In genomic region chr6:134413706-134414531, GRCm38 (mm10) we compare ENCODE assay signal across 8 mouse cellular contexts. TPM values are rescaled to one million over a fixed set of nuclear protein-coding genes. Genes with fewer than 3 reads are reported as not detected.
DNase-seq lines count a peak whose midpoint lies in the region; ATAC-seq lines count a peak whose summit lies in the region.

No protein-coding gene starts in this region.

- ATAC-seq in embryonic facial prominence, embryonic 11.5 days (replicated peaks; ENCODE audit: insufficient number of reproducible peaks, low FRiP score, low TSS enrichment, low read depth), result no peak
- ATAC-seq in liver, embryonic 12.5 days, result no peak
- peak; percentile 79 for ATAC-seq in stomach, embryonic 14.5 days (ENCODE audit: insufficient number of reproducible peaks, insufficient read depth, low FRiP score, low read depth)
- no peak for ATAC-seq in forebrain, embryonic 13.5 days
- ATAC-seq in midbrain, embryonic 13.5 days, result no peak

- H3K27me3 ChIP-seq in embryonic facial prominence, embryonic 11.5 days (ENCODE audit: control insufficient read depth, insufficient read depth, low read length), result no peaks in the 10 kb centered on the region
- no peaks in the 10 kb centered on the region for H3K27me3 ChIP-seq in embryonic facial prominence, embryonic 10.5 days (replicated peaks; ENCODE audit: low read depth, poor library complexity, severe bottlenecking)
- no peaks in the 10 kb centered on the region; the same call in 1 of the 2 replicates for H3K27me3 ChIP-seq in liver, embryonic 12.5 days (replicated peaks)
- no peaks in the 10 kb centered on the region for H3K27me3 ChIP-seq in stomach, embryonic 14.5 days (ENCODE audit: control insufficient read depth, insufficient read depth, low read length)
- no peaks in the 10 kb centered on the region for H3K27me3 ChIP-seq in forebrain, embryonic 13.5 days
- no peaks in the 10 kb centered on the region for H3K27me3 ChIP-seq in midbrain, embryonic 13.5 days

- H3K9ac ChIP-seq in embryonic facial prominence, embryonic 11.5 days (replicated peaks; ENCODE audit: low read length), result no peak overlapping the region
- no peak overlapping the region for H3K9ac ChIP-seq in liver, embryonic 12.5 days
- no peak overlapping the region for H3K9ac ChIP-seq in stomach, embryonic 14.5 days (replicated peaks; ENCODE audit: low read depth, low read length)
- H3K9ac ChIP-seq in forebrain, embryonic 13.5 days, result no peak overlapping the region
- no peak overlapping the region for H3K9ac ChIP-seq in midbrain, embryonic 13.5 days (replicated peaks)

- no peak overlapping the region for H3K4me3 ChIP-seq in embryonic facial prominence, embryonic 11.5 days (ENCODE audit: low read depth, low read length)
- H3K4me3 ChIP-seq in embryonic facial prominence, embryonic 10.5 days, result no peak overlapping the region
- H3K4me3 ChIP-seq in liver, embryonic 12.5 days, result no peak overlapping the region
- H3K4me3 ChIP-seq in stomach, embryonic 14.5 days (ENCODE audit: low read depth, low read length), result peak overlapping the region; percentile 9; the same call in 1 of the 2 replicates
- H3K4me3 ChIP-seq in forebrain, embryonic 13.5 days, result no peak overlapping the region
- no peak overlapping the region for H3K4me3 ChIP-seq in midbrain, embryonic 13.5 days (replicated peaks)

- intact Hi-C loops in left cerebral cortex, postnatal 25 days (cut with DNase I), result no loop called here

- H3K9me3 ChIP-seq in embryonic facial prominence, embryonic 11.5 days (replicated peaks; ENCODE audit: control insufficient read depth, low read length), result no peaks in the 10 kb centered on the region
- H3K9me3 ChIP-seq in embryonic facial prominence, embryonic 10.5 days, result no peaks in the 10 kb centered on the region
- H3K9me3 ChIP-seq in liver, embryonic 12.5 days (replicated peaks), result no peaks in the 10 kb centered on the region
- no peaks in the 10 kb centered on the region for H3K9me3 ChIP-seq in stomach, embryonic 14.5 days (ENCODE audit: control insufficient read depth, low read depth, low read length)
- no peaks in the 10 kb centered on the region for H3K9me3 ChIP-seq in forebrain, embryonic 13.5 days (replicated peaks)
- no peaks in the 10 kb centered on the region for H3K9me3 ChIP-seq in midbrain, embryonic 13.5 days

- H3K4me2 ChIP-seq in embryonic facial prominence, embryonic 11.5 days (ENCODE audit: low read depth, low read length), result no peak overlapping the region
- peak overlapping the region; percentile 24 for H3K4me2 ChIP-seq in liver, embryonic 12.5 days
- H3K4me2 ChIP-seq in stomach, embryonic 14.5 days (replicated peaks; ENCODE audit: low read depth, low read length), result peak overlapping the region; percentile 21
- no peak overlapping the region for H3K4me2 ChIP-seq in forebrain, embryonic 13.5 days
- no peak overlapping the region for H3K4me2 ChIP-seq in midbrain, embryonic 13.5 days (replicated peaks)

- H3K4me1 ChIP-seq in embryonic facial prominence, embryonic 11.5 days (ENCODE audit: control insufficient read depth, insufficient read depth, low read length), result no peaks in the 10 kb centered on the region
- H3K4me1 ChIP-seq in embryonic facial prominence, embryonic 10.5 days, result peaks cover 14% of the 10 kb centered on the region
- H3K4me1 ChIP-seq in liver, embryonic 12.5 days, result 0 out of 2 replicates have a peak, but pooled peaks cover 7% of the 10 kb centered on the region
- no peaks in the 10 kb centered on the region for H3K4me1 ChIP-seq in stomach, embryonic 14.5 days (ENCODE audit: control insufficient read depth, insufficient read depth, low read length)
- no peaks in the 10 kb centered on the region for H3K4me1 ChIP-seq in forebrain, embryonic 13.5 days
- no peaks in the 10 kb centered on the region for H3K4me1 ChIP-seq in midbrain, embryonic 13.5 days (replicated peaks)

- 61% methylated on average over 18 of the region's 18 CpGs for WGBS in embryonic facial prominence, embryonic 11.5 days
- WGBS in embryonic facial prominence, embryonic 10.5 days, result 63% methylated on average over 18 of the region's 18 CpGs
- WGBS in liver, embryonic 12.5 days (ENCODE audit: insufficient replicate concordance), result 40% methylated on average over 18 of the region's 18 CpGs
- WGBS in stomach, embryonic 14.5 days, result 49% methylated on average over 18 of the region's 18 CpGs
- 59% methylated on average over 18 of the region's 18 CpGs for WGBS in forebrain, embryonic 13.5 days
- 68% methylated on average over 18 of the region's 18 CpGs for WGBS in midbrain, embryonic 13.5 days

- DNase-seq in embryonic facial prominence, embryonic 11.5 days (ENCODE audit: low spot score), result peak; percentile 42
- DNase-seq in embryonic facial prominence, embryonic 10.5 days (ENCODE audit: low spot score), result no peak
- peak; percentile 28 for DNase-seq in embryo, embryonic 10.5 days (ENCODE audit: low spot score)
- DNase-seq in left cerebral cortex, postnatal 25 days (ENCODE audit: low spot score in 2 of 2), result no peak

- H3K36me3 ChIP-seq in embryonic facial prominence, embryonic 11.5 days (replicated peaks; ENCODE audit: control insufficient read depth, insufficient read depth, low read depth, low read length), result no peaks in the 10 kb centered on the region
- H3K36me3 ChIP-seq in embryonic facial prominence, embryonic 10.5 days (replicated peaks), result no peaks in the 10 kb centered on the region
- H3K36me3 ChIP-seq in liver, embryonic 12.5 days, result no peaks in the 10 kb centered on the region
- H3K36me3 ChIP-seq in stomach, embryonic 14.5 days (ENCODE audit: control insufficient read depth, insufficient read depth, low read length), result no peaks in the 10 kb centered on the region
- no peaks in the 10 kb centered on the region for H3K36me3 ChIP-seq in forebrain, embryonic 13.5 days (ENCODE audit: poor library complexity, severe bottlenecking)
- H3K36me3 ChIP-seq in midbrain, embryonic 13.5 days, result no peaks in the 10 kb centered on the region

- no peak overlapping the region for H3K27ac ChIP-seq in embryonic facial prominence, embryonic 11.5 days (replicated peaks; ENCODE audit: low read depth, low read length)
- H3K27ac ChIP-seq in embryonic facial prominence, embryonic 10.5 days (replicated peaks), result no peak overlapping the region; the same call in 1 of the 2 replicates
- no peak overlapping the region for H3K27ac ChIP-seq in liver, embryonic 12.5 days
- H3K27ac ChIP-seq in stomach, embryonic 14.5 days (ENCODE audit: low read length), result peak overlapping the region; percentile 30; the same call in 1 of the 2 replicates
- H3K27ac ChIP-seq in forebrain, embryonic 13.5 days, result no peak overlapping the region
- no peak overlapping the region for H3K27ac ChIP-seq in midbrain, embryonic 13.5 days

RNA-seq across cellular contexts. Expression of gene Bcl2l14, which starts 17.8 kb away (rescaled TPM):
- 0.61 and 0.79 TPM in 2 replicates for polyA plus RNA-seq in embryonic facial prominence, embryonic 11.5 days (2014; fragmentation: Nextera tagmentation; extraction: Ambion mirVana)
- polyA plus RNA-seq in embryonic facial prominence, embryonic 10.5 days (2016; fragmentation: Nextera tagmentation; extraction: Ambion mirVana), result 0.47 and 0.74 TPM in 2 replicates
- polyA plus RNA-seq in liver, embryonic 12.5 days (2016; fragmentation: Nextera tagmentation; extraction: Ambion mirVana), result 0.38 and 0.41 TPM in 2 replicates
- 12.3 and 12.9 TPM in 2 replicates for polyA plus RNA-seq in stomach, embryonic 14.5 days (2014; fragmentation: Nextera tagmentation; extraction: Ambion mirVana)
- total RNA-seq in left cerebral cortex, postnatal 25 days (2021), result not detected
- polyA plus RNA-seq in forebrain, embryonic 13.5 days (2015; fragmentation: Nextera tagmentation; extraction: Ambion mirVana), result not detected in 2 replicates
- not detected in 2 replicates for polyA plus RNA-seq in midbrain, embryonic 13.5 days (2015; fragmentation: Nextera tagmentation; extraction: Ambion mirVana)

Comparison
In these comparisons a context has a peak if more than half of its experiments do, and no peak if none do; other contexts are left out.
1. DNase-seq: peak in embryonic facial prominence, embryonic 11.5 days (single experiment) and embryo, embryonic 10.5 days (single experiment); none in embryonic facial prominence, embryonic 10.5 days (single experiment) and left cerebral cortex, postnatal 25 days (0 of 2).
2. H3K4me2 ChIP-seq: peak in liver, embryonic 12.5 days (single experiment) and stomach, embryonic 14.5 days (single experiment); none in embryonic facial prominence, embryonic 11.5 days (single experiment), forebrain, embryonic 13.5 days (single experiment) and midbrain, embryonic 13.5 days (single experiment).